Mouse (Mus musculus) liver, postnatal 0 days (tissue): Measurements from ENCODE around the gene Cct5. TPM values are rescaled to one million over a fixed set of nuclear protein-coding genes. Genes with fewer than 3 reads are reported as not detected.

ENCODE experiments used
- ATAC-seq: fragments of 200-750 bp; cut with Nextera tagmentation; 2 replicates; pipeline ENCODE4 v1.8.0; 2017; ENCODE audit warnings: mild to moderate bottlenecking, moderate library complexity
- DNase-seq: peaks from one replicate; pipeline ENCODE4 v3.0.0-alpha.2; 2016
- H3K27ac ChIP-seq: fragments of 300-500 bp; sonication (generic); 2 replicates; pipeline ENCODE4 v1.5.1; 2014; ENCODE audit warnings: antibody characterized with exemption, moderate library complexity, mild to moderate bottlenecking, low read depth
- H3K27me3 ChIP-seq: fragments of 300-500 bp; sonication (generic); 2 replicates; pipeline ENCODE4 v1.6.1; 2014; ENCODE audit warnings: low read length, control low read depth, mixed read lengths; ENCODE audit not compliant: insufficient read depth
- H3K36me3 ChIP-seq: fragments of 300-500 bp; sonication (generic); replicated peaks from 2 replicates; pipeline ENCODE4 v1.6.1; 2014; ENCODE audit warnings: mild to moderate bottlenecking, control low read depth, low read length, moderate library complexity, mixed read lengths; ENCODE audit not compliant: insufficient read depth
- H3K4me1 ChIP-seq: fragments of 300-500 bp; sonication (generic); 2 replicates; pipeline ENCODE4 v1.6.1; 2014; ENCODE audit warnings: antibody characterized with exemption, mild to moderate bottlenecking, control low read depth; ENCODE audit not compliant: insufficient read depth
- H3K4me2 ChIP-seq: fragments of 300-500 bp; sonication (generic); 2 replicates; pipeline ENCODE4 v1.6.1; 2014; ENCODE audit warnings: low read depth, mild to moderate bottlenecking, low read length, moderate library complexity, mixed read lengths
- H3K4me3 ChIP-seq: fragments of 300-500 bp; sonication (generic); 2 replicates; pipeline ENCODE4 v1.5.1; 2014; ENCODE audit warnings: low read depth, low read length
- H3K9ac ChIP-seq: fragments of 300-500 bp; sonication (generic); replicated peaks from 2 replicates; pipeline ENCODE4 v1.6.1; 2014; ENCODE audit warnings: mild to moderate bottlenecking, moderate library complexity
- H3K9me3 ChIP-seq: fragments of 300-500 bp; sonication (generic); 2 replicates; pipeline ENCODE4 v1.6.1; 2016; ENCODE audit warnings: mild to moderate bottlenecking, control low read depth, low read length, mixed read lengths
- CTCF ChIP-seq: sonication (generic); IDR thresholded peaks from 2 replicates; pipeline ENCODE4 v1.5.1; 2016; ENCODE audit warnings: antibody characterized with exemption, low read depth
- EP300 ChIP-seq: IDR thresholded peaks from 2 replicates; pipeline ENCODE4 v1.6.1; 2016; ENCODE audit warnings: antibody characterized with exemption, low read depth, mild to moderate bottlenecking
- WGBS: fragments of 180-500 bp; shearing (Covaris S2); extraction: QIAGEN DNeasy Blood & Tissue Kit; methylation state at CpG from one replicate; pipeline ENCODE4 v1.1.7; 2014; ENCODE audit not compliant: insufficient replicate concordance; 5-methylcytosine and 5-hydroxymethylcytosine counted together
- polyA plus RNA-seq: library from polyadenylated mRNA; unstranded; fragments of >200 nt; fragmentation: Nextera tagmentation; extraction: Ambion mirVana; gene quantifications from 2 replicates; pipeline ENCODE4 v1.2.1, GENCODE M21; 2015

Gene Cct5
- polyA plus RNA-seq, 1 experiment from 2014 or later = 168 TPM

GRCm38 (mm10) chr15:31571906-31572722, 29.5 kb downstream of the Cct5 start:
- 80% methylated on average over 16 of the region's 16 CpGs for WGBS
- peak overlapping the region; percentile 90 for H3K27ac ChIP-seq

GRCm38 (mm10) chr15:31570959-31571358, 30.6 kb downstream of the Cct5 start:
- H3K9me3 ChIP-seq = no peaks in the 10 kb centered on the region
- H3K27ac ChIP-seq = peak overlapping the region; percentile 90
- no peaks in the 10 kb centered on the region for H3K36me3 ChIP-seq
- H3K4me1 ChIP-seq = peaks cover 39% of the 10 kb centered on the region
- TF ChIP-seq EP300 = 0 out of 2 replicates have a peak, but pooled peaks have one; percentile 32
- no peak for TF ChIP-seq CTCF
- DNase-seq (no peak), ATAC-seq (peak; percentile 64)
- H3K9ac ChIP-seq = no peak overlapping the region; the same call in 1 of the 2 replicates
- H3K4me3 ChIP-seq = no peak overlapping the region
- no peaks in the 10 kb centered on the region for H3K27me3 ChIP-seq
- peak overlapping the region; percentile 58; the same call in 1 of the 2 replicates for H3K4me2 ChIP-seq
- 43% methylated on average over 8 of the region's 8 CpGs for WGBS

More at GRCm38 (mm10) chr15:31571906-31572722, 29.5 kb downstream of the Cct5 start:
- no peaks in the 10 kb centered on the region for H3K27me3 ChIP-seq
- H3K9ac ChIP-seq = 0 out of 2 replicates have a peak overlapping the region, but pooled peaks have one; percentile 12
- H3K9me3 ChIP-seq = no peaks in the 10 kb centered on the region
- H3K4me1 ChIP-seq = peaks cover 39% of the 10 kb centered on the region
- ATAC-seq = no peak
- no peaks in the 10 kb centered on the region for H3K36me3 ChIP-seq
- no peak overlapping the region for H3K4me2 ChIP-seq
- no peak overlapping the region for H3K4me3 ChIP-seq
- TF ChIP-seq EP300 (no peak), CTCF (no peak)
- no peak for DNase-seq

- TF ChIP-seq CTCF = no peak
- TF ChIP-seq EP300 = peak; percentile 76
- Histone ChIP-seq H3K4me1 (peaks cover 43% of the 10 kb centered on the region), H3K27me3 (no peaks in the 10 kb centered on the region), H3K4me2 (peak overlapping the region; percentile 58), H3K9me3 (no peaks in the 10 kb centered on the region), H3K27ac (peak overlapping the region; percentile 90), H3K36me3 (no peaks in the 10 kb centered on the region), H3K9ac (peak overlapping the region; percentile 37), H3K4me3 (peak overlapping the region; percentile 28)
- DNase-seq (peak; percentile 77), ATAC-seq (peak; percentile 62)
- WGBS = 51% methylated on average over 9 of the region's 9 CpGs
Observed at GRCm38 (mm10) chr15:31569325-31570022, 32.1 kb downstream of the Cct5 start.

GRCm38 (mm10) chr15:31568581-31568996, 33.0 kb downstream of the Cct5 start:
- H3K4me1 ChIP-seq = peaks cover 46% of the 10 kb centered on the region
- no peaks in the 10 kb centered on the region for H3K36me3 ChIP-seq
- H3K9me3 ChIP-seq = no peaks in the 10 kb centered on the region
- ATAC-seq (peak; percentile 81), DNase-seq (peak; percentile 76)
- H3K4me3 ChIP-seq = peak overlapping the region; percentile 28
- TF ChIP-seq CTCF (no peak), EP300 (no peak)
- peak overlapping the region; percentile 58 for H3K4me2 ChIP-seq
- peak overlapping the region; percentile 90 for H3K27ac ChIP-seq
- peak overlapping the region; percentile 37 for H3K9ac ChIP-seq
- WGBS = 57% methylated on average over 12 of the region's 12 CpGs
- no peaks in the 10 kb centered on the region for H3K27me3 ChIP-seq

GRCm38 (mm10) chr15:31567431-31567830, 34.2 kb downstream of the Cct5 start:
- TF ChIP-seq CTCF = no peak
- no peak for TF ChIP-seq EP300
- no peak overlapping the region for H3K27ac ChIP-seq
- peaks cover 43% of the 10 kb centered on the region for H3K4me1 ChIP-seq
- ATAC-seq (no peak), DNase-seq (peak; percentile 16)
- no peak overlapping the region for H3K4me2 ChIP-seq
- WGBS = 55% methylated on average over 7 of the region's 7 CpGs
- H3K9me3 ChIP-seq = no peaks in the 10 kb centered on the region
- no peak overlapping the region for H3K9ac ChIP-seq
- no peak overlapping the region for H3K4me3 ChIP-seq
- no peaks in the 10 kb centered on the region for H3K36me3 ChIP-seq
- no peaks in the 10 kb centered on the region for H3K27me3 ChIP-seq

- H3K4me1 ChIP-seq = peaks cover 27% of the 10 kb centered on the region
- DNase-seq (no peak), ATAC-seq (no peak)
- H3K4me2 ChIP-seq = no peak overlapping the region
- no peak overlapping the region for H3K9ac ChIP-seq
- 73% methylated on average over 1 of the region's 1 CpGs for WGBS
- H3K9me3 ChIP-seq = no peaks in the 10 kb centered on the region
- no peak overlapping the region for H3K4me3 ChIP-seq
- TF ChIP-seq CTCF = no peak
- TF ChIP-seq EP300 = no peak
- no peaks in the 10 kb centered on the region for H3K27me3 ChIP-seq
- no peak overlapping the region for H3K27ac ChIP-seq
- no peaks in the 10 kb centered on the region for H3K36me3 ChIP-seq
Observed at GRCm38 (mm10) chr15:31565786-31566185, 35.8 kb downstream of the Cct5 start.
